ENCODE assay signal across 8 mouse cellular contexts in genomic region chr7:67445203-67446041, GRCm38 (mm10).
DNase-seq lines count a peak whose midpoint lies in the region; ATAC-seq and TF ChIP-seq lines count a peak whose summit lies in the region.

No protein-coding gene starts in this region.

- no peak overlapping the region for H3K4me3 ChIP-seq in forebrain, embryonic 16.5 days (replicated peaks; ENCODE audit: low read length)
- no peak overlapping the region for H3K4me3 ChIP-seq in layer of hippocampus, adult 2 months
- H3K4me3 ChIP-seq in midbrain, embryonic 16.5 days (ENCODE audit: low read depth, low read length): no peak overlapping the region

- peak; percentile 56 to 73 for DNase-seq in heart, adult 18-20 months
- no peak for DNase-seq in heart, postnatal 36 days
- peak; percentile 39 to 46 for DNase-seq in B cell, adult 2 months
- DNase-seq in layer of hippocampus, adult 2 months (ENCODE audit: low spot score in 2 of 2): peak in 1 of 2 experiments; percentile 50
- no peak for DNase-seq in adrenal gland, postnatal 36 days
- no peak for DNase-seq in embryo, embryonic 10 days (ENCODE audit: low spot score)

- 0 out of 2 replicates have a peak overlapping the region, but pooled peaks have one; percentile 6 for H3K4me2 ChIP-seq in forebrain, embryonic 16.5 days (ENCODE audit: low read length)
- peak overlapping the region; percentile 4; the same call in 1 of the 2 replicates for H3K4me2 ChIP-seq in midbrain, embryonic 16.5 days (ENCODE audit: low read length)

- 15% methylated on average over 12 of the region's 12 CpGs for WGBS in forebrain, embryonic 16.5 days
- WGBS in midbrain, embryonic 16.5 days: 14% methylated on average over 12 of the region's 12 CpGs

- peak overlapping the region; percentile 56 for H3K9ac ChIP-seq in forebrain, embryonic 16.5 days (replicated peaks; ENCODE audit: low read depth, low read length)
- H3K9ac ChIP-seq in midbrain, embryonic 16.5 days (ENCODE audit: low read depth, low read length): peak overlapping the region; percentile 62

- H3K27ac ChIP-seq in forebrain, embryonic 16.5 days (ENCODE audit: low read length): peak overlapping the region; percentile 53; the same call in 1 of the 2 replicates
- H3K27ac ChIP-seq in layer of hippocampus, adult 2 months: peak overlapping the region; percentile 61
- H3K27ac ChIP-seq in midbrain, embryonic 16.5 days (ENCODE audit: low read length): peak overlapping the region; percentile 62

- no peak for TF ChIP-seq CTCF in layer of hippocampus, adult 2 months (conservative IDR thresholded peaks at IDR 0.05)

- H3K27me3 ChIP-seq in forebrain, embryonic 16.5 days (replicated peaks; ENCODE audit: control insufficient read depth, insufficient read depth, low read length): no peaks in the 10 kb centered on the region
- no peaks in the 10 kb centered on the region for H3K27me3 ChIP-seq in midbrain, embryonic 16.5 days (ENCODE audit: control insufficient read depth, insufficient read depth, low read depth, low read length)

- ATAC-seq in forebrain, embryonic 16.5 days: peak; percentile 16; the same call in 1 of the 2 replicates
- peak; percentile 31; the same call in 1 of the 2 replicates for ATAC-seq in midbrain, embryonic 16.5 days

- no peaks in the 10 kb centered on the region for H3K9me3 ChIP-seq in forebrain, embryonic 16.5 days (ENCODE audit: control insufficient read depth, low read length)
- no peaks in the 10 kb centered on the region for H3K9me3 ChIP-seq in midbrain, embryonic 16.5 days (replicated peaks; ENCODE audit: control insufficient read depth, low read length, poor library complexity, severe bottlenecking)

- H3K36me3 ChIP-seq in forebrain, embryonic 16.5 days (ENCODE audit: control insufficient read depth, insufficient read depth): no peaks in the 10 kb centered on the region
- H3K36me3 ChIP-seq in midbrain, embryonic 16.5 days (ENCODE audit: control insufficient read depth, insufficient read depth, low read length): no peaks in the 10 kb centered on the region

- intact Hi-C loops in heart, postnatal 36 days (cut with DNase I): loop anchor here (2.0 kb wide), 1 partner anchor 21 kb away; no protein-coding TSS in a partner anchor

- H3K4me1 ChIP-seq in forebrain, embryonic 16.5 days (replicated peaks; ENCODE audit: control insufficient read depth, insufficient read depth, low read length): peaks cover 41% of the 10 kb centered on the region
- H3K4me1 ChIP-seq in midbrain, embryonic 16.5 days (ENCODE audit: control insufficient read depth, insufficient read depth, low read length): peaks cover 29% of the 10 kb centered on the region

Comparison
In these comparisons a context has a peak if more than half of its experiments do, and no peak if none do; other contexts are left out.
1. DNase-seq: peak in heart, adult 18-20 months (2 of 2) and B cell, adult 2 months (2 of 2); none in heart, postnatal 36 days (0 of 2), adrenal gland, postnatal 36 days (0 of 2) and embryo, embryonic 10 days (single experiment).
2. Peak in every context shown above with its lines, with median percentiles within 50 percentile points of each other: H3K27ac ChIP-seq.